Mouse (Mus musculus) intestine, embryonic 14.5 days (tissue): ENCODE measurements around the gene Zmat5. TPM values are rescaled to one million over a fixed set of nuclear protein-coding genes. Genes with fewer than 3 reads are reported as not detected.

ENCODE experiments used
- ATAC-seq: fragments of 200-750 bp; cut with Nextera tagmentation; replicated peaks from 2 replicates; pipeline ENCODE4 v1.8.0; 2017; ENCODE audit warnings: low read depth, moderate number of reproducible peaks, moderate TSS enrichment, moderate library complexity; ENCODE audit not compliant: low FRiP score, low TSS enrichment
- DNase-seq: peaks from one replicate; pipeline ENCODE4 v3.0.0-alpha.2; 2018; ENCODE audit warnings: low spot score
- H3K27ac ChIP-seq: fragments of 300-500 bp; sonication (generic); 2 replicates; pipeline ENCODE4 v1.5.1; 2014; ENCODE audit warnings: low read depth, mild to moderate bottlenecking, control low read depth
- H3K27me3 ChIP-seq: fragments of 300-500 bp; sonication (generic); replicated peaks from 2 replicates; pipeline ENCODE4 v1.6.1; 2014; ENCODE audit warnings: low read length, control low read depth; ENCODE audit not compliant: control insufficient read depth, insufficient read depth
- H3K36me3 ChIP-seq: fragments of 300-500 bp; sonication (generic); 2 replicates; pipeline ENCODE4 v1.6.1; 2014; ENCODE audit warnings: low read length, control low read depth; ENCODE audit not compliant: control insufficient read depth, insufficient read depth
- H3K4me1 ChIP-seq: fragments of 300-500 bp; sonication (generic); replicated peaks from 2 replicates; pipeline ENCODE4 v1.6.1; 2014; ENCODE audit warnings: low read length, control low read depth, mixed read lengths; ENCODE audit not compliant: control insufficient read depth, insufficient read depth
- H3K4me2 ChIP-seq: fragments of 300-500 bp; sonication (generic); 2 replicates; pipeline ENCODE4 v1.6.1; 2014; ENCODE audit warnings: low read length
- H3K4me3 ChIP-seq: fragments of 300-500 bp; sonication (generic); 2 replicates; pipeline ENCODE4 v1.5.1; 2014; ENCODE audit warnings: low read depth, low read length, control low read depth, mixed read lengths
- H3K9ac ChIP-seq: fragments of 300-500 bp; sonication (generic); 2 replicates; pipeline ENCODE4 v1.6.1; 2014; ENCODE audit warnings: mild to moderate bottlenecking, low read length
- H3K9me3 ChIP-seq: fragments of 300-500 bp; sonication (generic); 2 replicates; pipeline ENCODE4 v1.6.1; 2016; ENCODE audit warnings: low read length, control low read depth; ENCODE audit not compliant: control insufficient read depth
- WGBS: fragments of 180-500 bp; shearing (Covaris S2); extraction: QIAGEN DNeasy Blood & Tissue Kit; methylation state at CpG from one replicate; pipeline ENCODE4 v1.1.7; 2014; 5-methylcytosine and 5-hydroxymethylcytosine counted together
- polyA plus RNA-seq: library from polyadenylated mRNA; unstranded; fragments of >200 nt; fragmentation: Nextera tagmentation; extraction: Ambion mirVana; gene quantifications from 2 replicates; pipeline ENCODE4 v1.2.1, GENCODE M21; 2014

The Zmat5 gene
- polyA plus RNA-seq = 59.4 and 63.8 TPM in 2 replicates

- Histone ChIP-seq H3K27ac (peak within 1 kb of the TSS; percentile 74), H3K9me3 (no peaks in the 10 kb centered on the region), H3K9ac (peak within 1 kb of the TSS; percentile 92), H3K36me3 (peaks cover 21% of the 10 kb centered on the region), H3K4me1 (peaks cover 15% of the 10 kb centered on the region), H3K27me3 (no peaks in the 10 kb centered on the region), H3K4me2 (peak within 1 kb of the TSS; percentile 88), H3K4me3 (peak within 1 kb of the TSS; percentile 100)
- WGBS = under 1% methylated on average over 47 of the region's 47 CpGs
- DNase-seq = peak; percentile 93
- ATAC-seq = peak; percentile 88
Measured at GRCm38 (mm10) chr11:4704072-4704964, at the start of gene Zmat5, which contains the start of gene Uqcr10. Zmat5 (plus strand) TSS chr11:4704678. Uqcr10 (minus strand) TSS chr11:4704342.

- no peak overlapping the region for H3K9ac ChIP-seq
- DNase-seq (no peak), ATAC-seq (no peak)
- peaks cover 72% of the 10 kb centered on the region for H3K36me3 ChIP-seq
- no peaks in the 10 kb centered on the region for H3K9me3 ChIP-seq
- H3K4me1 ChIP-seq = no peaks in the 10 kb centered on the region
- 95% methylated on average over 1 of the region's 1 CpGs for WGBS
- no peaks in the 10 kb centered on the region for H3K27me3 ChIP-seq
- H3K4me2 ChIP-seq = no peak overlapping the region
- H3K27ac ChIP-seq = no peak overlapping the region
- H3K4me3 ChIP-seq = no peak overlapping the region
Measured at GRCm38 (mm10) chr11:4659818-4660217, 44.7 kb upstream of the Zmat5 start.

GRCm38 (mm10) chr11:4660309-4661025, 44.0 kb upstream of the Zmat5 start:
- WGBS = 89% methylated on average over 7 of the region's 7 CpGs

GRCm38 (mm10) chr11:4661324-4661723, 43.2 kb upstream of the Zmat5 start:
- no peaks in the 10 kb centered on the region for H3K4me1 ChIP-seq
- no peak for ATAC-seq
- no peaks in the 10 kb centered on the region for H3K9me3 ChIP-seq
- 77% methylated on average over 4 of the region's 4 CpGs for WGBS
- H3K27me3 ChIP-seq = no peaks in the 10 kb centered on the region
- H3K4me2 ChIP-seq = no peak overlapping the region
- H3K4me3 ChIP-seq = no peak overlapping the region
- no peak for DNase-seq
- peaks cover 65% of the 10 kb centered on the region for H3K36me3 ChIP-seq
- no peak overlapping the region for H3K27ac ChIP-seq
- H3K9ac ChIP-seq = no peak overlapping the region

More at GRCm38 (mm10) chr11:4660309-4661025, 44.0 kb upstream of the Zmat5 start:
- Histone ChIP-seq H3K9me3 (no peaks in the 10 kb centered on the region), H3K36me3 (peaks cover 71% of the 10 kb centered on the region), H3K27ac (no peak overlapping the region), H3K4me2 (no peak overlapping the region), H3K4me3 (no peak overlapping the region), H3K9ac (no peak overlapping the region), H3K4me1 (no peaks in the 10 kb centered on the region), H3K27me3 (no peaks in the 10 kb centered on the region)
- ATAC-seq (no peak), DNase-seq (no peak)

DNA sequence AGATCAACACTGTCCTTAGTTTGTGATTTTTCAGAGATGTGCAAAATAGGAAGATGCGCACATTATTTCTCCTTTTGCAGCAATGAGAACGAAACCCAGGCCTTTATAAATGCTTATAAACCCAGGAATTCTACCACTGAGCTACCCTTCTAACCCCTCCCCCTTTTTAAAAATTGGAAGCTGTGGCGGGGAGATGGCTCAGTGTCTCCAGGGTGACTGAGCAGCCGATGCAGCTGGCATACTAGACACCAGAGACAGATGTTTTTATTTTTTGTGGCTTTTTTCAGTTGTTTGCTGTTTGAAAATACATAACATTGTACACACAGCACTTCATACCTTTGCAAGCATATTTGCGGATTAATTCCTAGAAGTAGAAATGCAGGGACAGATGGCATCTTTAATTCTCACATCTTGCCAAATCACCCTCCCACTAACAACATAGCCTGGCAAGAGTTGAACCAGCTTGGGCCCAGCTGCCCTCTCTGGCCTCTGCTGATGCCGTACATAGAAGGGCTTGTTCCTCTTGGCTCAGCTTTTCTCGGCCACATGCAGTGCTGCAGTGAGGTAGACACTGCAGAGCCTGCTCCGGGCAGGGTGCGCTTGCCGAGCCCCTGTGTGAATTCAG, 42.5 kb upstream of the Zmat5 start:
- no peak for DNase-seq
- Histone ChIP-seq H3K4me2 (no peak overlapping the region), H3K9me3 (0 out of 2 replicates have a peak, but pooled peaks cover 1% of the 10 kb centered on the region), H3K4me1 (no peaks in the 10 kb centered on the region), H3K4me3 (no peak overlapping the region), H3K36me3 (peaks cover 63% of the 10 kb centered on the region), H3K27me3 (no peaks in the 10 kb centered on the region), H3K27ac (no peak overlapping the region), H3K9ac (no peak overlapping the region)
- no peak for ATAC-seq
- 90% methylated on average over 10 of the region's 10 CpGs for WGBS

DNA sequence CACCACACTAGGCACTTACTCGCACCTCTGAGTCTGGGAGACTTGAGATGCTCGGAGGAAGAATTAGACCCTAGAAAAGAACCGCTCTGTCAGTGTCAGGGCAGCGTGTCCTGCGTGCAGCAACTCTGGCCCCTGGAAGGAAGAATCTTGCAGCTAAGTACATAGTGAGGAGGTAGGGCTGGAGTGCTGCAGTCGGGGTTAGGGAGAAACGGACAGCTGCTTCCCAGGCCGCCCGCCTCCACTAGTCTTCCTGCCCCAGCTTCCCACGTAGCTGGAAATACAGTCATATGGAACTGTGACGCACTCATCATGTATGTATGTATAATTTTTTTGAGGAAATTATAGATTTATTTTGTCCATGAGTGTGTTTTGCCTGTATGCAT, 42.0 kb upstream of the Zmat5 start:
- Histone ChIP-seq H3K9ac (no peak overlapping the region), H3K9me3 (0 out of 2 replicates have a peak, but pooled peaks cover 3% of the 10 kb centered on the region), H3K27ac (no peak overlapping the region), H3K4me1 (no peaks in the 10 kb centered on the region), H3K4me2 (no peak overlapping the region), H3K4me3 (no peak overlapping the region), H3K36me3 (peaks cover 59% of the 10 kb centered on the region), H3K27me3 (no peaks in the 10 kb centered on the region)
- 91% methylated on average over 11 of the region's 11 CpGs for WGBS
- ATAC-seq (no peak), DNase-seq (no peak)

DNA sequence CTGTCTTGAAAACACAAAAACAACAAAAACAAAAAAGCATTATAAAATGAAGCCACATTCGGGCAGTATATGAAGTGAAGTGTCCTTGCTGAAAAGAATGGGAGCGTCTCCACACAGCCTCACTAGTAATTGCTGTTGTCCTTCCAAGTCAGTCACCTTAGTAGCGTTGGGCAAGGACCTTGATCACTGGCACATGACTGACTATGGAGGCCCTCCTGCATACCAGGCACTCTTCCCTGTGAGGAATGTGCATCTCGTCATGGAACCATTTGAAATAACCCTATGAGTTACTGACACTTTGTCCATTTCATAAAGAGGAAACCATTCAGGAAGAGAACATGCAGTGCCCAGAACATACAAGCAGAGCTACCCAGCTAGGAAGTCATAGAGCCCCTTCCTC, 32.7 kb upstream of the Zmat5 start:
- Histone ChIP-seq H3K4me2 (no peak overlapping the region), H3K9ac (no peak overlapping the region), H3K27me3 (no peaks in the 10 kb centered on the region), H3K27ac (no peak overlapping the region), H3K9me3 (0 out of 2 replicates have a peak, but pooled peaks cover 3% of the 10 kb centered on the region), H3K4me3 (no peak overlapping the region), H3K4me1 (no peaks in the 10 kb centered on the region), H3K36me3 (peaks cover 32% of the 10 kb centered on the region)
- WGBS = 92% methylated on average over 4 of the region's 4 CpGs
- no peak for DNase-seq
- no peak for ATAC-seq

GRCm38 (mm10) chr11:4674593-4674992, 29.9 kb upstream of the Zmat5 start:
- H3K4me2 ChIP-seq = no peak overlapping the region
- H3K4me3 ChIP-seq = no peak overlapping the region
- no peaks in the 10 kb centered on the region for H3K27me3 ChIP-seq
- H3K4me1 ChIP-seq = no peaks in the 10 kb centered on the region
- ATAC-seq = no peak
- peaks cover 50% of the 10 kb centered on the region for H3K36me3 ChIP-seq
- DNase-seq = no peak
- H3K27ac ChIP-seq = no peak overlapping the region
- H3K9me3 ChIP-seq = no peaks in the 10 kb centered on the region
- H3K9ac ChIP-seq = no peak overlapping the region
- 95% methylated on average over 1 of the region's 1 CpGs for WGBS
